Mouse (Mus musculus): ENCODE measurements around the gene Meioc. TPM values are rescaled to one million over a fixed set of nuclear protein-coding genes. Genes with fewer than 3 reads are reported as not detected.
"Not testable (repeated sequence)": the region's sequence is repeated elsewhere in the genome, so short reads cannot be mapped to it uniquely, and the experiment has no call there.

Gene Meioc
- polyA plus RNA-seq, 1 experiment from 2014 or later, result 0.15 TPM

- H3K9me3 ChIP-seq (replicated peaks; ENCODE audit: control insufficient read depth, low read length, poor library complexity, severe bottlenecking), result no peaks in the 10 kb centered on the region
- H3K4me2 ChIP-seq (ENCODE audit: low read length), result peak overlapping the region; percentile 69
- H3K4me3 ChIP-seq (ENCODE audit: low read depth, low read length), result peak overlapping the region; percentile 69
- H3K4me1 ChIP-seq (ENCODE audit: control insufficient read depth, insufficient read depth, low read length), result peaks cover 18% of the 10 kb centered on the region
- 17% methylated on average over 9 of the region's 9 CpGs for WGBS
- H3K27me3 ChIP-seq (ENCODE audit: control insufficient read depth, insufficient read depth, low read depth, low read length), result no peaks in the 10 kb centered on the region
- H3K9ac ChIP-seq (ENCODE audit: low read depth, low read length), result peak overlapping the region; percentile 87
- peak; percentile 25; the same call in 1 of the 2 replicates for ATAC-seq
- peak overlapping the region; percentile 84 for H3K27ac ChIP-seq (ENCODE audit: low read length)
- no peaks in the 10 kb centered on the region for H3K36me3 ChIP-seq (ENCODE audit: control insufficient read depth, insufficient read depth, low read length)
Observed at GRCm38 (mm10) chr11:102698018-102698476, 34.5 kb downstream of the Meioc start.

- not testable (repeated sequence) for H3K4me1 ChIP-seq (ENCODE audit: control insufficient read depth, insufficient read depth, low read length); H3K27me3 ChIP-seq (ENCODE audit: control insufficient read depth, insufficient read depth, low read depth, low read length); ATAC-seq; H3K27ac ChIP-seq (ENCODE audit: low read length); H3K9me3 ChIP-seq (replicated peaks; ENCODE audit: control insufficient read depth, low read length, poor library complexity, severe bottlenecking); H3K4me3 ChIP-seq (ENCODE audit: low read depth, low read length); H3K9ac ChIP-seq (ENCODE audit: low read depth, low read length); H3K4me2 ChIP-seq (ENCODE audit: low read length); H3K36me3 ChIP-seq (ENCODE audit: control insufficient read depth, insufficient read depth, low read length)
- WGBS, result 92% methylated on average over 5 of the region's 6 CpGs
Observed at GRCm38 (mm10) chr11:102702206-102702605, 38.7 kb downstream of the Meioc start.

- Histone ChIP-seq H3K9ac (ENCODE audit: low read depth, low read length) (no peak overlapping the region), H3K4me3 (ENCODE audit: low read depth, low read length) (no peak overlapping the region), H3K4me2 (ENCODE audit: low read length) (no peak overlapping the region), H3K27me3 (ENCODE audit: control insufficient read depth, insufficient read depth, low read depth, low read length) (no peaks in the 10 kb centered on the region), H3K36me3 (ENCODE audit: control insufficient read depth, insufficient read depth, low read length) (no peaks in the 10 kb centered on the region), H3K9me3 (replicated peaks; ENCODE audit: control insufficient read depth, low read length, poor library complexity, severe bottlenecking) (0 out of 2 replicates have a peak, but pooled peaks cover 3% of the 10 kb centered on the region), H3K27ac (ENCODE audit: low read length) (no peak overlapping the region), H3K4me1 (ENCODE audit: control insufficient read depth, insufficient read depth, low read length) (no peaks in the 10 kb centered on the region)
- WGBS, result 97% methylated on average over 4 of the region's 4 CpGs
- ATAC-seq, result no peak
Observed at GRCm38 (mm10) chr11:102712411-102712810, 48.9 kb downstream of the Meioc start.

- H3K4me2 ChIP-seq (ENCODE audit: low read length); H3K27ac ChIP-seq (ENCODE audit: low read length); H3K9me3 ChIP-seq (replicated peaks; ENCODE audit: control insufficient read depth, low read length, poor library complexity, severe bottlenecking); H3K4me3 ChIP-seq (ENCODE audit: low read depth, low read length); H3K27me3 ChIP-seq (ENCODE audit: control insufficient read depth, insufficient read depth, low read depth, low read length); H3K4me1 ChIP-seq (ENCODE audit: control insufficient read depth, insufficient read depth, low read length); H3K9ac ChIP-seq (ENCODE audit: low read depth, low read length); H3K36me3 ChIP-seq (ENCODE audit: control insufficient read depth, insufficient read depth, low read length); ATAC-seq: not testable (repeated sequence)
- 86% methylated on average over 2 of the region's 2 CpGs for WGBS
Observed at GRCm38 (mm10) chr11:102714578-102714977, 51.1 kb downstream of the Meioc start.

GRCm38 (mm10) chr11:102716135-102716534 lies 52.6 kb downstream of the Meioc start:
- H3K27me3 ChIP-seq (ENCODE audit: control insufficient read depth, insufficient read depth, low read depth, low read length), result no peaks in the 10 kb centered on the region
- H3K4me2 ChIP-seq (ENCODE audit: low read length), result no peak overlapping the region
- H3K27ac ChIP-seq (ENCODE audit: low read length), result no peak overlapping the region
- WGBS, result 81% methylated on average over 7 of the region's 7 CpGs
- no peak overlapping the region for H3K9ac ChIP-seq (ENCODE audit: low read depth, low read length)
- H3K4me3 ChIP-seq (ENCODE audit: low read depth, low read length), result no peak overlapping the region
- H3K9me3 ChIP-seq (replicated peaks; ENCODE audit: control insufficient read depth, low read length, poor library complexity, severe bottlenecking), result 0 out of 2 replicates have a peak, but pooled peaks cover 4% of the 10 kb centered on the region
- ATAC-seq, result no peak
- no peaks in the 10 kb centered on the region for H3K4me1 ChIP-seq (ENCODE audit: control insufficient read depth, insufficient read depth, low read length)
- no peaks in the 10 kb centered on the region for H3K36me3 ChIP-seq (ENCODE audit: control insufficient read depth, insufficient read depth, low read length)

- H3K9ac ChIP-seq (ENCODE audit: low read depth, low read length), result no peak overlapping the region
- no peaks in the 10 kb centered on the region for H3K36me3 ChIP-seq (ENCODE audit: control insufficient read depth, insufficient read depth, low read length)
- H3K9me3 ChIP-seq (replicated peaks; ENCODE audit: control insufficient read depth, low read length, poor library complexity, severe bottlenecking), result no peaks in the 10 kb centered on the region
- H3K4me2 ChIP-seq (ENCODE audit: low read length), result no peak overlapping the region
- H3K27me3 ChIP-seq (ENCODE audit: control insufficient read depth, insufficient read depth, low read depth, low read length), result no peaks in the 10 kb centered on the region
- H3K27ac ChIP-seq (ENCODE audit: low read length), result no peak overlapping the region
- no peak for ATAC-seq
- no peak overlapping the region for H3K4me3 ChIP-seq (ENCODE audit: low read depth, low read length)
- no peaks in the 10 kb centered on the region for H3K4me1 ChIP-seq (ENCODE audit: control insufficient read depth, insufficient read depth, low read length)
- 40% methylated on average over 3 of the region's 3 CpGs for WGBS
Observed at GRCm38 (mm10) chr11:102725574-102725973, 62.1 kb downstream of the Meioc start.

GRCm38 (mm10) chr11:102728614-102729013 lies 65.1 kb downstream of the Meioc start:
- Histone ChIP-seq H3K27ac (ENCODE audit: low read length) (no peak overlapping the region), H3K9me3 (replicated peaks; ENCODE audit: control insufficient read depth, low read length, poor library complexity, severe bottlenecking) (no peaks in the 10 kb centered on the region), H3K4me3 (ENCODE audit: low read depth, low read length) (no peak overlapping the region), H3K4me2 (ENCODE audit: low read length) (no peak overlapping the region), H3K27me3 (ENCODE audit: control insufficient read depth, insufficient read depth, low read depth, low read length) (no peaks in the 10 kb centered on the region), H3K4me1 (ENCODE audit: control insufficient read depth, insufficient read depth, low read length) (no peaks in the 10 kb centered on the region), H3K36me3 (ENCODE audit: control insufficient read depth, insufficient read depth, low read length) (no peaks in the 10 kb centered on the region), H3K9ac (ENCODE audit: low read depth, low read length) (no peak overlapping the region)
- no peak for ATAC-seq
- WGBS, result 38% methylated on average over 7 of the region's 7 CpGs

- Histone ChIP-seq H3K27ac (ENCODE audit: low read length) (no peak overlapping the region), H3K4me2 (ENCODE audit: low read length) (no peak overlapping the region), H3K4me3 (ENCODE audit: low read depth, low read length) (no peak overlapping the region), H3K27me3 (ENCODE audit: control insufficient read depth, insufficient read depth, low read depth, low read length) (no peaks in the 10 kb centered on the region), H3K9ac (ENCODE audit: low read depth, low read length) (no peak overlapping the region), H3K4me1 (ENCODE audit: control insufficient read depth, insufficient read depth, low read length) (no peaks in the 10 kb centered on the region), H3K9me3 (replicated peaks; ENCODE audit: control insufficient read depth, low read length, poor library complexity, severe bottlenecking) (no peaks in the 10 kb centered on the region), H3K36me3 (ENCODE audit: control insufficient read depth, insufficient read depth, low read length) (no peaks in the 10 kb centered on the region)
- WGBS, result 85% methylated on average over 3 of the region's 3 CpGs
- no peak for ATAC-seq
Observed at GRCm38 (mm10) chr11:102729835-102730234, 66.3 kb downstream of the Meioc start.

- Histone ChIP-seq H3K4me1 (ENCODE audit: control insufficient read depth, insufficient read depth, low read length) (no peaks in the 10 kb centered on the region), H3K4me3 (ENCODE audit: low read depth, low read length) (no peak overlapping the region), H3K9me3 (replicated peaks; ENCODE audit: control insufficient read depth, low read length, poor library complexity, severe bottlenecking) (no peaks in the 10 kb centered on the region), H3K36me3 (ENCODE audit: control insufficient read depth, insufficient read depth, low read length) (no peaks in the 10 kb centered on the region), H3K27me3 (ENCODE audit: control insufficient read depth, insufficient read depth, low read depth, low read length) (no peaks in the 10 kb centered on the region), H3K9ac (ENCODE audit: low read depth, low read length) (no peak overlapping the region), H3K4me2 (ENCODE audit: low read length) (no peak overlapping the region), H3K27ac (ENCODE audit: low read length) (no peak overlapping the region)
- no peak for ATAC-seq
- WGBS, result 88% methylated on average over 6 of the region's 6 CpGs
Observed at GRCm38 (mm10) chr11:102731366-102731765, 67.8 kb downstream of the Meioc start.

All from midbrain, embryonic 16.5 days (tissue).